Mouse (Mus musculus) C3H10T1/2 (cell line): Measurements from ENCODE around the gene Arhgap9. TPM values are rescaled to one million over a fixed set of nuclear protein-coding genes. Genes with fewer than 3 reads are reported as not detected.

Experiments
- polyA plus RNA-seq, 2 experiments: library from polyadenylated mRNA; unstranded; fragments of >200 nt; fragmentation: generic; extraction: Trizol; gene quantifications; one replicate each; pipeline ENCODE4 v1.2.1; 2012; ENCODE audit warnings: missing spikeins in 2 of 2

The Arhgap9 gene
- polyA plus RNA-seq = under 1 TPM; 0.32 to 0.46 TPM

GRCm38 (mm10) chr10:127321621-127322020 is at the start of gene Arhgap9:
Gene Arhgap9, plus strand, starts transcription at chr10:127321964.

GRCm38 (mm10) chr10:127288800-127289572 is 32.8 kb upstream of the Arhgap9 start, which contains the start of gene Mbd6:
Gene Mbd6, minus strand, starts transcription at chr10:127289018.

GRCm38 (mm10) chr10:127311476-127312355 is 10.0 kb upstream of the Arhgap9 start, which contains the start of gene Mars:
Gene Mars, minus strand, starts transcription at chr10:127311786.

GRCm38 (mm10) chr10:127341891-127342639 is 20.3 kb downstream of the Arhgap9 start, which contains the start of gene Gli1:
Gene Gli1, minus strand, starts transcription at chr10:127341974.

GRCm38 (mm10) chr10:127353909-127354895 is 32.4 kb downstream of the Arhgap9 start, which contains the start of gene Inhbe:
Gene Inhbe, minus strand, starts transcription at chr10:127354411.

GRCm38 (mm10) chr10:127369834-127370820 is 48.4 kb downstream of the Arhgap9 start, which contains the start of gene Inhbc:
Gene Inhbc, minus strand, starts transcription at chr10:127370431.

Other genes with a start within 250 kb of the Arhgap9 start
- gene Agap2, start 246.7 kb upstream of the Arhgap9 start, polyA plus RNA-seq = 10 to 100 TPM in 1 of 2 experiments, under 1 TPM in 1; 0.85 to 10.7 TPM
- 100 to 1,000 TPM in 1 of 2 experiments, 10 to 100 TPM in 1; 27.4 to 134 TPM for gene Os9, start 200.8 kb upstream of the Arhgap9 start, polyA plus RNA-seq
- gene B4galnt1, start 156.7 kb upstream of the Arhgap9 start, polyA plus RNA-seq = 10 to 100 TPM in 1 of 2 experiments, 1 to 10 TPM in 1; 4.1 to 18.6 TPM
- under 1 TPM; 0.14 to 0.66 TPM for gene Slc26a10, start 141.3 kb upstream of the Arhgap9 start, polyA plus RNA-seq
- 100 to 1,000 TPM in 1 of 2 experiments, 10 to 100 TPM in 1; 23.6 to 137 TPM for gene Arhgef25, start 131.9 kb upstream of the Arhgap9 start, polyA plus RNA-seq
- gene Dtx3, start 126.2 kb upstream of the Arhgap9 start, polyA plus RNA-seq = 10 to 100 TPM; 26.0 to 79.0 TPM
- gene Pip4k2c, start 110.4 kb upstream of the Arhgap9 start, polyA plus RNA-seq = 10 to 100 TPM in 1 of 2 experiments, 1 to 10 TPM in 1; 9.1 to 33.4 TPM
- under 1 TPM; 0.02 to 0.37 TPM for gene Kif5a, start 58.6 kb upstream of the Arhgap9 start, polyA plus RNA-seq
- 100 to 1,000 TPM; 146 to 282 TPM for gene Dctn2, start 55.6 kb upstream of the Arhgap9 start, polyA plus RNA-seq
- gene Mbd6, start 32.9 kb upstream of the Arhgap9 start, polyA plus RNA-seq = 10 to 100 TPM in 1 of 2 experiments, 1 to 10 TPM in 1; 7.6 to 30.7 TPM
- gene Mars, start 10.2 kb upstream of the Arhgap9 start, polyA plus RNA-seq = 100 to 1,000 TPM in 1 of 2 experiments, 10 to 100 TPM in 1; 60.5 to 213 TPM
- under 1 TPM; 0.19 to 0.21 TPM for gene Gli1, start 20.0 kb downstream of the Arhgap9 start, polyA plus RNA-seq
- not detected for gene Inhbe, start 32.4 kb downstream of the Arhgap9 start, polyA plus RNA-seq
- gene Inhbc, start 48.5 kb downstream of the Arhgap9 start, polyA plus RNA-seq = not detected
- 10 to 100 TPM; 16.7 to 63.5 TPM for gene R3hdm2, start 58.4 kb downstream of the Arhgap9 start, polyA plus RNA-seq
- gene Stac3, start 179.7 kb downstream of the Arhgap9 start, polyA plus RNA-seq = 1 to 10 TPM in 1 of 2 experiments, under 1 TPM in 1; 0.35 to 1.3 TPM
- gene Ndufa4l2, start 193.0 kb downstream of the Arhgap9 start, polyA plus RNA-seq = under 1 TPM; 0.23 to 0.73 TPM
- 100 to 1,000 TPM in 1 of 2 experiments, 10 to 100 TPM in 1; 59.7 to 274 TPM for gene Shmt2, start 200.5 kb downstream of the Arhgap9 start, polyA plus RNA-seq
- gene Nxph4, start 212.6 kb downstream of the Arhgap9 start, polyA plus RNA-seq = 1 to 10 TPM; 1.7 to 2.9 TPM